Mouse (Mus musculus) brain, embryonic 14.5 days (tissue): Measurements from ENCODE around the gene Emilin1.

ENCODE experiments used
- CTCF ChIP-seq: fragments of 200-500 bp; IDR thresholded peaks from 2 replicates; pipeline ENCODE4 v1.5.1; 2012; ENCODE audit warnings: inconsistent platforms, mild to moderate bottlenecking, moderate library complexity, borderline replicate concordance; ENCODE audit not compliant: insufficient read depth, insufficient read length; ENCODE audit errors: extremely low read depth
- POLR2A ChIP-seq: fragments of 200-500 bp; IDR thresholded peaks from 2 replicates; pipeline ENCODE4 v1.6.1; 2012; ENCODE audit warnings: mild to moderate bottlenecking, inconsistent platforms, borderline replicate concordance; ENCODE audit not compliant: poor library complexity, insufficient read depth, insufficient read length, severe bottlenecking; ENCODE audit errors: extremely low read depth

GRCm38 (mm10) chr5:30888337-30889087 is 24.7 kb upstream of the Emilin1 start, which contains the start of gene Agbl5:
- TF ChIP-seq CTCF = no peak
- peak; percentile 57; the same call in 1 of the 2 replicates for TF ChIP-seq POLR2A
